Mouse (Mus musculus): ENCODE data around the gene Itga3. TPM values are rescaled to one million over a fixed set of nuclear protein-coding genes. Genes with fewer than 3 reads are reported as not detected.

The Itga3 gene
- polyA plus RNA-seq (2016; fragmentation: Nextera tagmentation; extraction: Ambion mirVana) = 8.0 and 9.0 TPM in 2 replicates

GRCm38 (mm10) chr11:95076536-95077111 lies at the start of gene Itga3:
Gene Itga3, minus strand, starts transcription at chr11:95076801.
- H3K4me1 ChIP-seq = peaks cover 28% of the 10 kb centered on the region
- peak within 1 kb of the TSS; percentile 56 for H3K4me3 ChIP-seq
- ATAC-seq (ENCODE audit: low FRiP score) = peak; percentile 60
- peaks cover 59% of the 10 kb centered on the region for H3K27me3 ChIP-seq
- peak within 1 kb of the TSS; percentile 84 for H3K4me2 ChIP-seq (replicated peaks)
- WGBS = under 1% methylated on average over 43 of the region's 51 CpGs
- peak within 1 kb of the TSS; percentile 63 for H3K9ac ChIP-seq
- no peaks in the 10 kb centered on the region for H3K36me3 ChIP-seq
- no peaks in the 10 kb centered on the region for H3K9me3 ChIP-seq (replicated peaks)
- peak within 1 kb of the TSS; percentile 66; the same call in 1 of the 2 replicates for H3K27ac ChIP-seq

DNA sequence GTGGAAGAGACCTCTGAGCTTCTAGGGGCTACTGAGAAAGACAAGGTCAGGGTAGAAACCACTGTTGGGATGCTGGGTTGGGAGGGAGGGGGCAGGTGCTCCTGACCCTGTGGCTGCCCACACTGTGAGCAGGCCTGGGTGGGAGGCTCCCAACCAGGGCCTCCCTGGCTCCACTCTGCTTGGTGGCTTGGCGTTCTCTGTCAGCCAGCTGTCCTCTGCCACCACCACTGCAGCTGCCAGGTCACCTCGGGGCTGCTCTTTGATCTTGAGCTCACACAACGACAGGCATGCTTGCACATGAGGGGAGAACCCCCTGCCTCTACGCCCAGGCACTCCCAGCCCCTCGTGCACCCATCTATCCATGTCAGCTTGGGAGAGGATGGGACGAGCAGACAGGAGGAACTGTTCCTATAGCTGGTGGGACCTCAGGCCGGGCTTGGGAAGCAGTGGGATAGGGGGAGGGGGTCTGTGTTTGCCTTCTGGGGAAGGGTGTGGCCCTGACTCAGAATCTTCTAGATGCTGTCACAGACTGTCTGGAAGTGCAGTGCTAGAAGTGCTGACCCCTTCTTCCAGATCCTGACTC lies 48.9 kb upstream of the Itga3 start:
- Histone ChIP-seq H3K27ac (no peak overlapping the region), H3K27me3 (peaks cover 84% of the 10 kb centered on the region), H3K4me1 (peaks cover 24% of the 10 kb centered on the region), H3K9me3 (replicated peaks) (no peaks in the 10 kb centered on the region), H3K9ac (no peak overlapping the region), H3K4me2 (replicated peaks) (no peak overlapping the region), H3K36me3 (no peaks in the 10 kb centered on the region), H3K4me3 (no peak overlapping the region)
- ATAC-seq (ENCODE audit: low FRiP score) = no peak
- 20% methylated on average over 7 of the region's 7 CpGs for WGBS

- Histone ChIP-seq H3K4me2 (replicated peaks) (peak overlapping the region; percentile 73), H3K9ac (no peak overlapping the region), H3K4me3 (peak overlapping the region; percentile 41), H3K27me3 (peaks cover 89% of the 10 kb centered on the region), H3K36me3 (no peaks in the 10 kb centered on the region), H3K4me1 (peaks cover 32% of the 10 kb centered on the region), H3K27ac (no peak overlapping the region), H3K9me3 (replicated peaks) (no peaks in the 10 kb centered on the region)
- WGBS = 22% methylated on average over 6 of the region's 6 CpGs
- ATAC-seq (ENCODE audit: low FRiP score) = no peak
Measured at GRCm38 (mm10) chr11:95122100-95122489, 45.5 kb upstream of the Itga3 start.

DNA sequence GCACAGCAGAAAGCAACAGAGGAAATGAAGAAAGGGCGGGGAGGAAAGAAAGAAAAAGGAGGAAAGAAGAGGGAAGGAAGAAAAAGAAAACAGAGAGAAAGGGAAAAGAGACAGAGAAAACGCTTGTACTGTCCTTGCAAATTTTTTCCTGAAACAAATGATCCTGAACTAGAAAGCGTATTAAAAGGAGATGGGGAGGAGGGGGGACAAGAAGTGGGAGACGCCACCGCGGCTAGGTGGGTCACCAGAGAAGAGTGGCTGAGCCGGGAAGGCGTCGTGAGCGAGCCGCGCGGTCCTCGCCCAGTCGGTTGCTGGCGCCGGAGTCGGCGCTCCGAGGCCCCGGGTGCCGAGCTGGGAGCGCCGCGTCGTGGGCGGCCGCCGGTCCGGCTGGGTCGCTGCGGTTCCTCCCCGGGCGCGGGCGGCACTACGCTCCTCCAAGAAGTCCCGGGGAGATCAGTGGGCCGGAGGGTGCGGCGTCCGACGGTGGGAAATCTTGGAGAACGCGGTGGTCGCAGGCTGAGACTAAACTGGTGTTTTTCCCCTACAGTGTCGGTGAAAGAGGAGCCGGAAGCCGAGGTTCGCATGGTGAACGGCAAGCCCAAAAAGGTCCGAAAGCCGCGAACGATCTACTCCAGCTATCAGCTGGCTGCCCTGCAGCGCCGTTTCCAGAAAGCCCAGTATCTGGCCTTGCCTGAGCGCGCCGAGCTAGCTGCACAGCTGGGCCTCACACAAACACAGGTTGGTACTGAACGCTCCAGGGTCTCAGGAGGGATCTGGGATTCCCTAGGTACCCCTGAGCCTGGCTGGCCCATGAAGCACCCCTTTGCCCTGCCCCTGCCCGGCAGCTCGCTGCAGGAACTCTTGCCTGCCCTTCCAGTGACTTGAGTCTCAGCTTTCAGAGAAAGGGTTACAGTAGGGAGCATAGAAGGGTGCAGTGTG lies 44.8 kb upstream of the Itga3 start:
- Histone ChIP-seq H3K9ac (peak overlapping the region; percentile 38; the same call in 1 of the 2 replicates), H3K36me3 (no peaks in the 10 kb centered on the region)
- WGBS = under 1% methylated on average over 62 of the region's 63 CpGs

DNA sequence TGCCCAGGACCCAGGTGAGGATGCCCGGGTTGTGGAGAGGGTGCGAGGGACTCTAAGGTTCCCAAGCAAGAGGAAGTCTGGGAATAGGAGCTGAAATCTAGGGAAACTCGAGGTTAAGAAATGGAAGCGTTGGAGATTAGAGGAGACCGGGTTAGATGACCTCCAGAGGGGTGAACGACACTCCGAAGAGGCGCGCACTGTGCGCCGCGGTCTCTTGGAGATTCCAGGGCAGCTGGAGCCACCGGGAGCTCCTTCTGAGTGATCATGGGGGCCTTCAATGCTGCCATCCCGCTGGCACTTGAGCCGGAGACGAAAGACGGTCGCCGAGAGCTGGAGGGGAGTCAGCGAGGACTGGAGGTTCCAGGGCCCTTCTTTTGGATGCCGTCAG lies 44.0 kb upstream of the Itga3 start:
- Histone ChIP-seq H3K4me3 (peak overlapping the region; percentile 41), H3K27me3 (peaks cover 84% of the 10 kb centered on the region), H3K36me3 (no peaks in the 10 kb centered on the region), H3K4me1 (peaks cover 21% of the 10 kb centered on the region), H3K27ac (no peak overlapping the region), H3K9ac (0 out of 2 replicates have a peak overlapping the region, but pooled peaks have one; percentile 44), H3K9me3 (replicated peaks) (no peaks in the 10 kb centered on the region), H3K4me2 (replicated peaks) (peak overlapping the region; percentile 73)
- WGBS = under 1% methylated on average over 21 of the region's 21 CpGs
- no peak for ATAC-seq (ENCODE audit: low FRiP score)

More for the DNA sequence above, 44.8 kb upstream of the Itga3 start:
- Histone ChIP-seq H3K27ac (no peak overlapping the region), H3K4me1 (peaks cover 26% of the 10 kb centered on the region), H3K4me2 (replicated peaks) (peak overlapping the region; percentile 73), H3K9me3 (replicated peaks) (no peaks in the 10 kb centered on the region), H3K27me3 (peaks cover 86% of the 10 kb centered on the region), H3K4me3 (peak overlapping the region; percentile 41)
- ATAC-seq (ENCODE audit: low FRiP score) = no peak

GRCm38 (mm10) chr11:95119990-95120632 lies 43.5 kb upstream of the Itga3 start, which contains the start of gene Dlx3:
Gene Dlx3, plus strand, starts transcription at chr11:95120119.
- peak within 1 kb of the TSS; percentile 41 for H3K4me3 ChIP-seq
- no peak within 1 kb of the TSS for H3K27ac ChIP-seq
- peak within 1 kb of the TSS; percentile 73 for H3K4me2 ChIP-seq (replicated peaks)
- no peaks in the 10 kb centered on the region for H3K9me3 ChIP-seq (replicated peaks)
- H3K36me3 ChIP-seq = no peaks in the 10 kb centered on the region
- peaks cover 79% of the 10 kb centered on the region for H3K27me3 ChIP-seq
- peak; percentile 43 for ATAC-seq (ENCODE audit: low FRiP score)
- WGBS = under 1% methylated on average over 55 of the region's 55 CpGs
- H3K9ac ChIP-seq = peak within 1 kb of the TSS; percentile 44; the same call in 1 of the 2 replicates
- H3K4me1 ChIP-seq = peaks cover 21% of the 10 kb centered on the region

DNA sequence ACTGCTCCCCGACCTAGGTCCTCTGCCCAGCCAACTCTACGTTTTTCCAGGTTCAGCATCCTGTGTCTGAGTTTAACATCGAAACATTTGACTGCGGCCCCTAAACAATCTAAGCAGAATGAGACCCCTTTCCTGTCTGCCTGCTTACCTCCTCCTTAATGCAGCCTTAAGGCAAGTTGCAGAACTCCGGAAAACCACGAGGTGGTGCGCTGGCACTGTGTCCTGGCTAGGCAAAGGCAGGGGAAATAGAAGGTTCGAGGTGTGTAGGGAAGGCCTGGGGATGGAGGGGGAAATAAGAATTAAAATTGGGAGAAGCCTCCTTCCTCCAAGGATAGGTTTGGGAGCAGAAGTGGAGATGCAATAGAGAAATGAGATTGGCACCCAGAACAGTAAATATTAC lies 41.9 kb upstream of the Itga3 start:
- Histone ChIP-seq H3K36me3 (no peaks in the 10 kb centered on the region), H3K9me3 (replicated peaks) (no peaks in the 10 kb centered on the region), H3K4me2 (replicated peaks) (0 out of 2 replicates have a peak overlapping the region, but pooled peaks have one; percentile 19), H3K4me3 (no peak overlapping the region), H3K27me3 (peaks cover 69% of the 10 kb centered on the region), H3K9ac (no peak overlapping the region), H3K4me1 (peaks cover 21% of the 10 kb centered on the region), H3K27ac (no peak overlapping the region)
- WGBS = 6% methylated on average over 8 of the region's 8 CpGs
- no peak for ATAC-seq (ENCODE audit: low FRiP score)

GRCm38 (mm10) chr11:95117030-95117429 lies 40.4 kb upstream of the Itga3 start:
- Histone ChIP-seq H3K9ac (no peak overlapping the region), H3K4me3 (no peak overlapping the region), H3K4me1 (peaks cover 21% of the 10 kb centered on the region), H3K27me3 (peaks cover 55% of the 10 kb centered on the region), H3K4me2 (replicated peaks) (no peak overlapping the region), H3K36me3 (no peaks in the 10 kb centered on the region), H3K27ac (no peak overlapping the region), H3K9me3 (replicated peaks) (no peaks in the 10 kb centered on the region)
- ATAC-seq (ENCODE audit: low FRiP score) = peak; percentile 57; the same call in 1 of the 2 replicates
- 5% methylated on average over 6 of the region's 6 CpGs for WGBS

GRCm38 (mm10) chr11:95110081-95110480 lies 33.5 kb upstream of the Itga3 start:
- 89% methylated on average over 7 of the region's 7 CpGs for WGBS
- Histone ChIP-seq H3K4me3 (no peak overlapping the region), H3K9ac (no peak overlapping the region), H3K4me2 (replicated peaks) (no peak overlapping the region), H3K9me3 (replicated peaks) (no peaks in the 10 kb centered on the region), H3K36me3 (no peaks in the 10 kb centered on the region), H3K4me1 (peaks cover 10% of the 10 kb centered on the region), H3K27me3 (peaks cover 22% of the 10 kb centered on the region), H3K27ac (no peak overlapping the region)
- no peak for ATAC-seq (ENCODE audit: low FRiP score)

DNA sequence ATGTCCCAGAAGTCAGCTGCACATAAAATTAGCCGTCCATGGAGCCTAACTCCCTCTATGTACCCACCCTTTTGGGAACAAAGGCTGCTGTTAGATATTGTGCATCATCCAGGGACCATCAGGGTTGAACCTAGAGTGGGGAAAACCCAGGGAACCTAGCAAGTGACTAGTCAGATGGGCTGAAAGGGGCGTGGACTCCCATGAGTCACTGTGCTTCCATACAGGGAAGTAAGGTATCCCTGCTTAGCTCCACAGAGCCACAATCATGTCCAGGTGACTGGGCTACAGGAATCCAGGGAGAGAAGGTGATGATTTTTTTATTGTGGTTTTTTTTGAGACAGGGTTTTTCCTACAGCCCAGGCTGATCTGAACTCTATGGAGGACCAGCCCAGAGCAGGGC lies 32.4 kb upstream of the Itga3 start:
- no peak overlapping the region for H3K4me2 ChIP-seq (replicated peaks)
- no peaks in the 10 kb centered on the region for H3K9me3 ChIP-seq (replicated peaks)
- peaks cover 14% of the 10 kb centered on the region for H3K4me1 ChIP-seq
- ATAC-seq (ENCODE audit: low FRiP score) = no peak
- no peak overlapping the region for H3K4me3 ChIP-seq
- 84% methylated on average over 2 of the region's 2 CpGs for WGBS
- no peak overlapping the region for H3K27ac ChIP-seq
- H3K9ac ChIP-seq = no peak overlapping the region
- H3K36me3 ChIP-seq = no peaks in the 10 kb centered on the region
- H3K27me3 ChIP-seq = peaks cover 22% of the 10 kb centered on the region

DNA sequence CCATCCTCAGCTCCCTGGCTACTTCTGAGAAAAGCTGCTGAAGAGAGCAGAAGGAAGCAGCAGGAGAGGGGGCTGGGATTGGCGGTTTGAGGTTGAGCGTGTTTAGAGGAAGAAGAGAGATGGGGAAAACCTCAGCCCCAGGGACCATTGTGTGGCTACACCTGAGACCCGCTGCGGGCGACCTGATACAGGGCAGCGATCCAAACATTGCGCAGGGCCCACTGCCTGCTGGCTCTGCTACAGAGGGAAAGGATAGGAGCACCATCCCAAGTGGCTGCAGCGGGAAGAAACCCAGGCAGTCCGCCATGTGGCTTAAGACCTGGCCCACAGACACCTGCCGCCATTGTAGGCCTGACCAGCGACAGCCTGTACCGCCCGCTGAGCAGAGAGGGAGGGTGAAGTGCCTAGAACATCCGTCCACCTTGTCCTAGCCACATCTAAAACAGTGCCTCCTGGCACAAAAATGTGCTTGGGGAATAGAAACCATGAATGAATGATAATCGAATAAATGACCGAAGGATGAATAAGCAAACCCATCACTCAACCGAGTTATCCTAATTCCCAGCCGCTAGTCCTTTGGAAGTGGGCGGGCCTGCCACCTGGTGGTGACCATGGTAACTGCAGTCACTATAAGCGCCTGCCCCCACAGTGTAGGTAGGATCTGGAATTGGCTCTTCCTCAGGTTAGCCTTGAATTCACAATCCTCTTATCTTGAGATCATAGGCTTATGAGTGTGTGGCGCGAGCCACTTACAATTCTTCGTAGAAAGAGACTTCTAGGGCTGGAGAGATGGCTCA lies 30.0 kb upstream of the Itga3 start:
- peaks cover 14% of the 10 kb centered on the region for H3K4me1 ChIP-seq
- H3K9ac ChIP-seq = no peak overlapping the region
- no peaks in the 10 kb centered on the region for H3K36me3 ChIP-seq
- peaks cover 20% of the 10 kb centered on the region for H3K27me3 ChIP-seq
- 32% methylated on average over 23 of the region's 23 CpGs for WGBS
- ATAC-seq (ENCODE audit: low FRiP score) = 0 out of 2 replicates have a peak, but pooled peaks have one; percentile 43
- H3K9me3 ChIP-seq (replicated peaks) = no peaks in the 10 kb centered on the region
- H3K4me3 ChIP-seq = no peak overlapping the region
- no peak overlapping the region for H3K27ac ChIP-seq
- H3K4me2 ChIP-seq (replicated peaks) = 0 out of 2 replicates have a peak overlapping the region, but pooled peaks have one; percentile 13

Data from hindbrain, embryonic 12.5 days (tissue).